Mouse (Mus musculus): ENCODE results near the gene Atp7a.

DNA sequence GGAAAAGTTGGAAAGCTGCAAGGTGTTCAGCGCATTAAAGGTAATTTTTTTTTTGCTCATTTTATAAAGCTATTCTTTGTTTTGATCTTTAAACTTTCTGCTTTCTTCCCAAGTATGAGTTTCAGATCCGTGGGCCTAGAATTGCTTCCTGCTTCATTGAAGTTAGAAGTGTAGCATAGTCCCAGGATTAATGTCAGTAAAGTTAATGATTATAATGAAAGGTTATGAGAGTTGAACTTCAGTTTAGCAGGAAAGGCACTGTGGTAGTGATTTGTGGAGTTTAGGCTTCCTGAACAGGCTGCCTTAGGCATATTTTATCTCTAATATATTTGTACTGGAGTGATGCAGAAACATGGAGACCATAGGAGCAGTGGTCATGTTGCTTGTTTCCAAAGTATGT, 58.5 kb downstream of the Atp7a start:
- TF ChIP-seq POLR2A (IDR thresholded peaks at IDR 0.05; ENCODE audit: low read depth, low read length) (no peak), CTCF (IDR thresholded peaks at IDR 0.05; ENCODE audit: extremely low read depth, insufficient read length, insufficient replicate concordance, low read depth, low read length) (no peak)
